Mouse (Mus musculus) liver, postnatal 0 days (tissue): ENCODE data around the gene Mpg.

ENCODE experiments used
- CTCF ChIP-seq: sonication (generic); IDR thresholded peaks from 2 replicates; pipeline ENCODE4 v1.5.1; 2016; ENCODE audit warnings: antibody characterized with exemption, low read depth
- EP300 ChIP-seq: IDR thresholded peaks from 2 replicates; pipeline ENCODE4 v1.6.1; 2016; ENCODE audit warnings: antibody characterized with exemption, low read depth, mild to moderate bottlenecking

- no peak for TF ChIP-seq EP300
- TF ChIP-seq CTCF = no peak
Measured at GRCm38 (mm10) chr11:32277736-32278457, 51.6 kb downstream of the Mpg start.
